Mouse (Mus musculus) hindbrain, embryonic 13.5 days (tissue): Measurements from ENCODE around the gene Cnp. TPM values are rescaled to one million over a fixed set of nuclear protein-coding genes. Genes with fewer than 3 reads are reported as not detected.
A peak's percentile ranks its signal among the peaks of the same experiment; 100 is the strongest.
"Not testable (repeated sequence)": the region's sequence is repeated elsewhere in the genome, so short reads cannot be mapped to it uniquely, and the experiment has no call there.

Experiments
- ATAC-seq: fragments of 200-750 bp; cut with Nextera tagmentation; 2 replicates; pipeline ENCODE4 v1.8.0; 2017; ENCODE audit warnings: moderate TSS enrichment; ENCODE audit not compliant: low FRiP score
- H3K27ac ChIP-seq: fragments of 300-500 bp; sonication (generic); 2 replicates; pipeline ENCODE4 v1.5.1; 2015; ENCODE audit warnings: inconsistent platforms, mild to moderate bottlenecking, moderate library complexity
- H3K27me3 ChIP-seq: fragments of 300-500 bp; sonication (generic); 2 replicates; pipeline ENCODE4 v1.6.1; 2015; ENCODE audit warnings: mild to moderate bottlenecking, inconsistent platforms
- H3K36me3 ChIP-seq: fragments of 300-500 bp; sonication (generic); 2 replicates; pipeline ENCODE4 v1.6.1; 2015; ENCODE audit warnings: mild to moderate bottlenecking, inconsistent platforms
- H3K4me1 ChIP-seq: fragments of 300-500 bp; sonication (generic); replicated peaks from 2 replicates; pipeline ENCODE4 v1.6.1; 2015; ENCODE audit warnings: inconsistent platforms
- H3K4me2 ChIP-seq: fragments of 300-500 bp; sonication (generic); 2 replicates; pipeline ENCODE4 v1.6.1; 2015; ENCODE audit warnings: inconsistent platforms, mild to moderate bottlenecking, moderate library complexity
- H3K4me3 ChIP-seq: fragments of 300-500 bp; sonication (generic); 2 replicates; pipeline ENCODE4 v1.5.1; 2015; ENCODE audit warnings: mild to moderate bottlenecking, inconsistent platforms
- H3K9ac ChIP-seq: fragments of 300-500 bp; sonication (generic); 2 replicates; pipeline ENCODE4 v1.6.1; 2015; ENCODE audit warnings: mild to moderate bottlenecking, inconsistent platforms
- H3K9me3 ChIP-seq: fragments of 300-500 bp; sonication (generic); 2 replicates; pipeline ENCODE4 v1.6.1; 2016; ENCODE audit warnings: inconsistent platforms
- WGBS: fragments of 180-500 bp; shearing (Covaris S2); methylation state at CpG from one replicate; pipeline ENCODE4 v1.1.7; 2015; 5-methylcytosine and 5-hydroxymethylcytosine counted together
- polyA plus RNA-seq: library from polyadenylated mRNA; unstranded; fragments of >200 nt; fragmentation: Nextera tagmentation; extraction: Ambion mirVana; gene quantifications from 2 replicates; pipeline ENCODE4 v1.2.1, GENCODE M21; 2015

Cnp gene
- polyA plus RNA-seq, 1 experiment from 2014 or later: 34.5 TPM

DNA sequence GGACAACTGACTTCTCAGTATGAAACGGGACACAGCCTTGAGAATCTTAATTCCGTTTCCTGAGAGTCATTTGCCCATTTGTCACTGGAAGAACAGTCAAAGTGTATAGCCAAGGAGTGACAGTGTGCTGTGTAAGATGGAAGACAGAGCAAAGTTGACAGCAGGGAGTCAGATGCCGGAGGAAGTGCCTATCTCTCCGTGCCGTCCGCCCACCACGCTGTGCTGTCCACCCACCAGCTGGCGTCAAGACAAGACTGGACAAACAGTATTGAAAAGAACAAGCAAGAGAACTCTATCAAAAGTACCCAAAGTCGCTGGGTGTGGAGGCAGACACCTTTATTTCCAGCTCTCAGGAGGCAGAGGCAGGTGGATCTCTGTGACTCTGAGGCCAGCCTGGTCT lies 28.5 kb downstream of the Cnp start:
- Histone ChIP-seq H3K4me2 (no peak overlapping the region), H3K27ac (no peak overlapping the region), H3K9me3 (no peaks in the 10 kb centered on the region), H3K4me1 (peaks cover 15% of the 10 kb centered on the region), H3K9ac (no peak overlapping the region), H3K27me3 (no peaks in the 10 kb centered on the region), H3K4me3 (no peak overlapping the region), H3K36me3 (peaks cover 44% of the 10 kb centered on the region)
- no peak for ATAC-seq
- 84% methylated on average over 9 of the region's 9 CpGs for WGBS

DNA sequence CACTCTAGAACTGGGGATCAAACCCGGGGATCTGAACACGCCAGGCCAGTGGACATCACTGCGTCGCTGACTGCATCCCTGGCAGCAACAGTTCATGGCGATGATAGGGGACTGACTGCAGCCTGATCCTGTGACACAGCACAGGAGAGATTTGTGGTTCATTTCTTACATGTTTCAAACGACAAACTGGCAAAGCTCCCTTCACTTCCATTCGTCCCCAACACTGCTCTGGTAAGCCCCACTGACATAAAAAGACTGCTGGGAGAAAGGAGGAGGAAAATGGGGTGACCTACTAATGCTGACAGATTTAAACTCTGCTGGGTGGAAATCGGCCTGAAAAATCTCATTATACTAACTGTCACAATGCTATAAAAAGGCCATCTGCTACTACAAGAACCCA lies 29.1 kb downstream of the Cnp start:
- Histone ChIP-seq H3K27ac (no peak overlapping the region), H3K27me3 (no peaks in the 10 kb centered on the region), H3K9ac (no peak overlapping the region), H3K4me3 (no peak overlapping the region), H3K9me3 (no peaks in the 10 kb centered on the region), H3K4me1 (peaks cover 15% of the 10 kb centered on the region), H3K36me3 (peaks cover 41% of the 10 kb centered on the region), H3K4me2 (no peak overlapping the region)
- 84% methylated on average over 8 of the region's 8 CpGs for WGBS
- ATAC-seq: no peak

DNA sequence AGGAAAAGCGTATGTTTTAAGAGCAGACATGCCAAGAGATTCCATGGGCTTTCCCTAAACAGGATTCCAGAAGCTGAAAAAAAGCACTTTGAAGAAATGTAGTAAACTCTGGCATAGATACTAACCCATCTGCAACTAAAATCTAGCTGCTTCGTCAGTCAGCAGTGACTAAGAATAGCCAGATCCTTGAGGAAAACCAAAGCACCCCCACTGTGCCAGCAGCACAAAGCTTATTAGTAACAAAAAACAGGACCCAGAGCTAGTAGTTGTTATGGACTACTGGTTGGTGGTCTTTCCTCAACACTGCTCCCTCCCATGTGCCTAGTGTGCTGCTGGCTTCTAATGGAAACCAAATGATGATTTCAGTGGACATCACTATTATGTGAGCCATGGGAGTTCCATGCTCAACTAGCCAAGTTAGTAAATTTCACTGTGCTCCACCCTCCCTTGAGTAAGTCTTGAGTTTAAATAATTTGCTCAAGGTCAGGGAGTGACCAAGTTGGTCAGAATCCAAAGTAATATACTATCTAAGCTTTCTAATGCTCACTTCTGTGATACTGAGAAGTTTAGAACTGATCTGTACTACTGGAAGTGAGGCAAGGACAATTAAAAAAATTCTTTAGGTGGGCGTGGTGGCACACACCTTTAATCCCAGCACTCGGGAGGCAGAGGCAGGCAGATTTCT lies 29.8 kb downstream of the Cnp start:
- Histone ChIP-seq H3K4me3 (no peak overlapping the region), H3K27ac (peak overlapping the region; percentile 19; the same call in 1 of the 2 replicates), H3K36me3 (peaks cover 35% of the 10 kb centered on the region), H3K27me3 (no peaks in the 10 kb centered on the region), H3K9ac (no peak overlapping the region), H3K4me2 (no peak overlapping the region), H3K4me1 (peaks cover 15% of the 10 kb centered on the region), H3K9me3 (no peaks in the 10 kb centered on the region)
- no peak for ATAC-seq
- WGBS: 86% methylated on average over 4 of the region's 4 CpGs

DNA sequence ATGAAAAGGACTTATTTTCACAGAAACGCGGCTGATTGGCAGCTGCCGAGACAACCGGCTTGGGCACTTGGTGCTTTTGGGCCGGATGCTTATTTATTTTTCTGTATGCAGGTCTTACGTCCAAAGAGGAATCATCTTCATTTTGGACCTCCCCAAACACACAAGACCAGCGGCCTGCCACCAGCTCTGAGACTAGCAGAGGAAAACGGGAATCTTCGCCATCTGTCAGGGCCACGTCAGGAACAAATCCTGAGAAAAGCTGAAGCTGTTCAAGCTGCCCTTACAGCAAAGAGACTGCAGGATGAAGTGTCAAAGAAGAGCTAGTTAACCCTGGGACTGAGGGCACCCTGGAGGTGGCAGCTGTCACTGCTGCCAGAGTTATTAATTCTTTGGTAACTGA lies 30.7 kb downstream of the Cnp start:
- H3K36me3 ChIP-seq: peaks cover 25% of the 10 kb centered on the region

DNA sequence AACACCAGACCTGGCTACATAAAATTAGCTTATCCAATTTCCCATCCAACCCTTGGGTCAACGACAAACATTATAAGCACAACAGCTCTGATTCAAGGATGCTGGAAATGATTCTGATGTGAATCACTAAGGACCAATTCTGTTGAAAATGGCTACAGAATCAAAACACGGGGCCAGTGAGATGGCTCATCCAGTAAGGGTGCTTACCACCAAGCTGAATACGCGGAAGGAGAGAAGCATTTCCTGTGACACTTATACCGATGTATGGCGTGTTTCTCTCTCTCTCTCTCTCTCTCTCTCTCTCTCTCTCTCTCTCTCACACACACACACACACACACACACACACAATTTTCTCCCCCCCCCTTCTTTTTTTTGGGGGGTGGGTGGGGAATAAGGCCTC lies 32.4 kb downstream of the Cnp start:
- Histone ChIP-seq H3K36me3 (peaks cover 16% of the 10 kb centered on the region), H3K27ac (no peak overlapping the region), H3K9me3 (no peaks in the 10 kb centered on the region), H3K9ac (no peak overlapping the region), H3K27me3 (no peaks in the 10 kb centered on the region), H3K4me2 (no peak overlapping the region), H3K4me1 (peaks cover 27% of the 10 kb centered on the region), H3K4me3 (no peak overlapping the region)
- WGBS: 90% methylated on average over 6 of the region's 6 CpGs
- no peak for ATAC-seq

More for the DNA sequence above, 30.7 kb downstream of the Cnp start:
- 0 out of 2 replicates have a peak overlapping the region, but pooled peaks have one; percentile 23 for H3K27ac ChIP-seq
- no peaks in the 10 kb centered on the region for H3K9me3 ChIP-seq
- no peak overlapping the region for H3K4me2 ChIP-seq
- H3K4me1 ChIP-seq: peaks cover 25% of the 10 kb centered on the region
- 86% methylated on average over 10 of the region's 10 CpGs for WGBS
- no peak overlapping the region for H3K4me3 ChIP-seq
- no peak overlapping the region for H3K9ac ChIP-seq
- no peak for ATAC-seq
- H3K27me3 ChIP-seq: no peaks in the 10 kb centered on the region

DNA sequence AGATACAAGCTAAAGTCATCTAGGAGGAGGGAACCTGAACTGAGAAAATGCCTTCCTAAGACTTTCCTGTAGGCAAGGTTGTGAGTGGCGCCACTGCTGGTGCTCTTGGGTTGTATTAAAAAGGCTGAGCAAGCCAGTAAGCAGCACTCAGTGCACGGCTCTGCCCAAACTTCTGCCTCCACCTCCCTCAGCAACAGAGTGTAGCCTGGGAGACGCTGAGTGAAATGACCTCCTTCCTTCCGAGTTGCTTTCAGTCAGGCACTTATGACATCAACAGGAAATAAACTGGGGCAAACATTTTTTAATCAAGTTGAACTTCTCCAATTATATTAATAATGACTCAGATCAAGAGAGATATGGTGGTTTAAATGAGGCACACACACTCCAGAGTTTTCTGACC lies 34.1 kb downstream of the Cnp start:
- Histone ChIP-seq H3K9me3 (no peaks in the 10 kb centered on the region), H3K4me2 (no peak overlapping the region), H3K4me1 (peaks cover 31% of the 10 kb centered on the region), H3K9ac (no peak overlapping the region), H3K27me3 (no peaks in the 10 kb centered on the region), H3K36me3 (peaks cover 13% of the 10 kb centered on the region), H3K27ac (no peak overlapping the region), H3K4me3 (no peak overlapping the region)
- no peak for ATAC-seq
- 87% methylated on average over 4 of the region's 4 CpGs for WGBS

DNA sequence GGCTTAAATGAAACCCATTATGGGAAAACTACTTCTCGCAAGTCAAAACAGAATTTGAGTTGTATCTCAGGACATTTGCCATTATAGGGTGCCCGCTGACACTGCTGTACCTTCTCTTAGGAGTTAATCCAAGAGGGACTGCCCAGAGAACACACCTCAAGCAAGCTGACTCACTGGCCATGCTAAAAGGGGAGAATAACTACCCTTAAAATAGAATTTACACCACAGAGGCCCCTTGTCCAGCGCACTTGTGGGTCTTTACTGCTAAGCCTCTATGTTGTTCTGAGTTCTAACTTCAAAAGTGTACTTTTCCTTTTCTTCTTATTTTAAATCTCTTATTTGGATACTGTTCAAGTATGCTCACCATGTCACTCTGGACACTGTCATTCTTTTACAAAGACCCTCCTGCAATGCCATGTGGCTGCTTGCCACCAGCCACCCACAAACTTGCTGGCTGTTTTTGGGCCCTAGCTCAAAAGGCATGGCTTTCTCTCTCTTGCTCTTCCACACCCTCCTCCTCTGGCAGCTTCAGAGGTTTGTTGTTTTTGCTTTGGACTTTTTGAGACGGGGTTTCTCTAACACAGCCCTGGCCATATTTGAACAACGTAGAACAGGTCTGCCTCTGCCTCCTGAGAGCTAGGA lies 34.8 kb downstream of the Cnp start:
- ATAC-seq: no peak
- Histone ChIP-seq H3K4me1 (peaks cover 29% of the 10 kb centered on the region), H3K9ac (no peak overlapping the region), H3K27ac (no peak overlapping the region; the same call in 1 of the 2 replicates), H3K36me3 (peaks cover 13% of the 10 kb centered on the region), H3K9me3 (no peaks in the 10 kb centered on the region), H3K27me3 (no peaks in the 10 kb centered on the region), H3K4me3 (no peak overlapping the region), H3K4me2 (no peak overlapping the region)
- WGBS: 87% methylated on average over 5 of the region's 5 CpGs

DNA sequence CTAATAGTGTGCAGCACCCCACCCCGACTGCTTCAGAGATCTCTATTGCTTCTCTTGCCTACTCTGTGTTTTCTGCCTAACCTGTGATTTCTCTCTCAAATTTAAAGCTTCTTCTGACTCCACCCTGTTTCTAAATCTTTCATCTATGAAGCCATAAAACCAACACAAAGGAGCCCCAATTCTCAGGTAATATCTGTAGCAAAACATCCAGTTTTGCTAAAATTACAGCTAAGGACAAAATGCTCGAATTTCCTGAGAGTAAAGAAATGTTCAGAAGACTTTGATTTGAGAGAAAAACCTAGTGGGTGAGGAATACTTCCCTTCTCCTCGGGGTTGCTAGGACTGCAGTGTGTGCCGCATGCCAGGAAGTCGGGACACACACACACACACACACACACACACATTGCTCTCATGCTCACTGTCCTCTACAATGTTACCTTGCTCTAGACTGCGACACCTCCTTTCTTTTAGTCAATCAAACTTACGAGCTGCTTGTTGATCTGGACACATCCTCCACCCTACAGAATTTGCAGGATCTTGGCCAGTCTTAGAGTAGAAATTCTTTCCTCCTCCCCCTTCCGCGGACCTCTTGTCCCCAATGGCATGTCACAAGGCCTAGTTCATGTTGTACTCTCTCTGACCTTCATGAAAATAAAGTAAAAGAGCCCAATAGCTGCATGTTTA lies 35.4 kb downstream of the Cnp start:
- H3K27ac ChIP-seq: no peak overlapping the region
- H3K4me1 ChIP-seq: peaks cover 26% of the 10 kb centered on the region
- no peaks in the 10 kb centered on the region for H3K27me3 ChIP-seq
- no peak overlapping the region for H3K4me3 ChIP-seq
- no peak overlapping the region for H3K4me2 ChIP-seq
- H3K9me3 ChIP-seq: no peaks in the 10 kb centered on the region
- ATAC-seq: no peak
- WGBS: 84% methylated on average over 9 of the region's 9 CpGs
- peaks cover 13% of the 10 kb centered on the region for H3K36me3 ChIP-seq
- no peak overlapping the region for H3K9ac ChIP-seq

DNA sequence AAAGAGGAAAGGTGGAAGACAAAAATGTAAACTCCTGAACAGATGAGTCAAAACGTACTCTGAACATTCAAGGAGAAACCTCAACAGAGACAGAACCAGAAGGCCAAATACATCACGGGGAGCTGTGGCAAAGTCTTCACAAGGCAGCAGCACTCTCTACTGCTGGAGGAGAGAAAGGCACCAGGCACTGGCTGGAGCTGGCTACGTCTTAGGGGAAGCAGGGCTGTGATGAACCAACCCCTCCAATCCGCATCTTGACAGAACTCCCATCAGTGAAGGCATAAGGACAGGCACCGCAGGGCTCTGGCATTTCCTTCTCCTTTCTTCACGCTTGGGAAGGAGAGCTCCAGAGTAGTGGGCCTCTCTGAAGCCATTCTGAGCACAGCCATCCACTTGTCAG lies 36.9 kb downstream of the Cnp start:
- no peak for ATAC-seq
- peaks cover 18% of the 10 kb centered on the region; the same call in 1 of the 2 replicates for H3K4me1 ChIP-seq

DNA sequence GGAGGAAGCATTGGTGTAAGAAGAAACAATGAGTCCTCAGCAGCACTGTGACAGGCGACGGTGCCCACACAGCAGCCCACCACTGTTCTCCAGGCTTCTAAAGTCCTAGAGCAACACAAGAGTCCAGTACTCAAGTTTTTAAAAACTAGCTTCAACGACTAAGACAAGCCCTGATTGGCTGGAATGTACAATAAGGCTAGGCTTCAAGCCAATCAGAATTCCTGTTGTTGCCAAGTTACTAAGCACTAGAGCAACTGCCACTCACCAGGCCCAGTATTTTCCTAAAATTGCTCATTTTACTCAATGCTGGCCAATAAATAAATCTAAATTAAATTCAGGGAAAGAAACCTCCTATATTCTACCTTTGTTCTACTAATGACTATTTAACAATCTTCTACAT lies 38.5 kb downstream of the Cnp start:
- peaks cover 9% of the 10 kb centered on the region for H3K36me3 ChIP-seq
- no peaks in the 10 kb centered on the region for H3K9me3 ChIP-seq
- no peak overlapping the region for H3K4me2 ChIP-seq
- H3K27me3 ChIP-seq: no peaks in the 10 kb centered on the region
- H3K4me3 ChIP-seq: no peak overlapping the region
- no peak for ATAC-seq
- WGBS: 90% methylated on average over 3 of the region's 3 CpGs
- no peak overlapping the region for H3K27ac ChIP-seq
- peaks cover 27% of the 10 kb centered on the region for H3K4me1 ChIP-seq
- H3K9ac ChIP-seq: no peak overlapping the region

More for the DNA sequence above, 36.9 kb downstream of the Cnp start:
- Histone ChIP-seq H3K4me3 (no peak overlapping the region), H3K9ac (no peak overlapping the region), H3K27me3 (no peaks in the 10 kb centered on the region), H3K9me3 (no peaks in the 10 kb centered on the region), H3K36me3 (peaks cover 13% of the 10 kb centered on the region), H3K27ac (no peak overlapping the region), H3K4me2 (no peak overlapping the region)
- 96% methylated on average over 6 of the region's 6 CpGs for WGBS

DNA sequence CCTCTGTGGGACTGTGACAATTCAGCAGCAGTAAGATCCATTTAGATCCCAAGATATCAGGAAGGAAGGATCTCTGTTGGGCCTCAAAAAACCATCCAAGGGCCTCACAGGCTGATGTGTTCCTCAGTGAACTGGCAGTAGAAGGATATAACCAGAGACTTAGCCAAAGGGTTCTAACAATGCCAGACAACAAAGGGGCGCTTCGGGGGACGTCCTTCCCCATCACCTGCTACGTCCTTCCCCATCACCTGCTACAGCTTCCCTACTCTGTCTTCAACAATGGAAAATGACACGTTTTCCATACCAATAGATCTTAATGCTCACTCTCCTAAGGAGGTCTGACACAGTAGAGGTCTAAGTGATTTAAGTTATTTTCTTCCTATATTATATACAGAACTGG lies 41.6 kb downstream of the Cnp start:
- H3K27me3 ChIP-seq: no peaks in the 10 kb centered on the region
- no peak overlapping the region for H3K4me2 ChIP-seq
- no peak overlapping the region for H3K27ac ChIP-seq
- WGBS: 88% methylated on average over 5 of the region's 5 CpGs
- peaks cover 35% of the 10 kb centered on the region for H3K4me1 ChIP-seq
- no peak overlapping the region for H3K9ac ChIP-seq
- no peak overlapping the region for H3K4me3 ChIP-seq
- ATAC-seq: no peak
- peaks cover 6% of the 10 kb centered on the region; the same call in 1 of the 2 replicates for H3K36me3 ChIP-seq
- no peaks in the 10 kb centered on the region for H3K9me3 ChIP-seq

DNA sequence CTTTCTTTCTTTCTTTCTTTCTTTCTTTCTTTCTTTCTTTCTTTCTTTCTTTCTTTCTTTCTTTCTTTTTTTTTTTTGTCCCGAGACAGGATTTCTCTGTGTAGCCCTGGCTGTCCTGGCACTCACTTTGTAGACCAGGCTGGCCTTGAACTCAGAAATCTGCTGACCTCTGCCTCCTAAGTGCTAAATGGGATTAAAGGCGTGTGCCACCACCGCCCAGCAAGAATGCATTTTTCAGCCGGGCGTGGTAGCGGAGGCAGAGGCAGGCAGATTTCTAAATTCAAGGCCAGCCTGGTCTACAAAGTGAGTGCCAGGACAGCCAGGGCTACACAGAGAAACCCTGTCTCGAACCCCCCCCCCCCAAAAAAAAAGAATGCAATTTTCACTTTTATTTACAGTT lies 42.1 kb downstream of the Cnp start:
- not testable (repeated sequence) for H3K36me3 ChIP-seq, H3K27ac ChIP-seq, ATAC-seq, H3K9ac ChIP-seq, H3K27me3 ChIP-seq, H3K9me3 ChIP-seq, H3K4me2 ChIP-seq, H3K4me3 ChIP-seq
- peaks cover 35% of the 10 kb centered on the region for H3K4me1 ChIP-seq
- WGBS: 91% methylated on average over 7 of the region's 7 CpGs
